Mouse (Mus musculus) intestine, embryonic 16.5 days (tissue): ENCODE measurements around the gene Olfr1419. TPM values are rescaled to one million over a fixed set of nuclear protein-coding genes. Genes with fewer than 3 reads are reported as not detected.

Experiments used
- ATAC-seq: fragments of 200-750 bp; cut with Nextera tagmentation; 2 replicates; pipeline ENCODE4 v1.8.0; 2017; ENCODE audit warnings: moderate TSS enrichment, moderate library complexity
- H3K27ac ChIP-seq: fragments of 300-500 bp; sonication (generic); 2 replicates; pipeline ENCODE4 v1.5.1; 2014; ENCODE audit warnings: mild to moderate bottlenecking, low read length
- H3K27me3 ChIP-seq: fragments of 300-500 bp; sonication (generic); replicated peaks from 2 replicates; pipeline ENCODE4 v1.6.1; 2014; ENCODE audit warnings: low read length, control low read depth, mixed read lengths; ENCODE audit not compliant: control insufficient read depth, insufficient read depth
- H3K36me3 ChIP-seq: fragments of 300-500 bp; sonication (generic); 2 replicates; pipeline ENCODE4 v1.6.1; 2014; ENCODE audit warnings: low read length, control low read depth; ENCODE audit not compliant: control insufficient read depth, insufficient read depth
- H3K4me1 ChIP-seq: fragments of 300-500 bp; sonication (generic); 2 replicates; pipeline ENCODE4 v1.6.1; 2014; ENCODE audit warnings: low read length, control low read depth, mixed read lengths; ENCODE audit not compliant: control insufficient read depth, insufficient read depth
- H3K4me2 ChIP-seq: fragments of 300-500 bp; sonication (generic); 2 replicates; pipeline ENCODE4 v1.6.1; 2014; ENCODE audit warnings: low read depth, low read length, control low read depth
- H3K4me3 ChIP-seq: fragments of 300-500 bp; sonication (generic); 2 replicates; pipeline ENCODE4 v1.5.1; 2014; ENCODE audit warnings: mild to moderate bottlenecking, low read length
- H3K9ac ChIP-seq: fragments of 300-500 bp; sonication (generic); 2 replicates; pipeline ENCODE4 v1.6.1; 2014; ENCODE audit warnings: low read depth, low read length
- H3K9me3 ChIP-seq: fragments of 300-500 bp; sonication (generic); 2 replicates; pipeline ENCODE4 v1.6.1; 2016; ENCODE audit warnings: low read length, control low read depth; ENCODE audit not compliant: control insufficient read depth
- WGBS: fragments of 180-500 bp; shearing (Covaris S2); extraction: QIAGEN DNeasy Blood & Tissue Kit; methylation state at CpG from one replicate; pipeline ENCODE4 v1.1.7; 2014; 5-methylcytosine and 5-hydroxymethylcytosine counted together
- microRNA-seq: library from miRNA; unstranded; fragments of <30 nt; microRNA quantifications from one replicate; pipeline ENCODE4, GENCODE M21; 2016
- polyA plus RNA-seq: library from polyadenylated mRNA; unstranded; fragments of >200 nt; fragmentation: Nextera tagmentation; extraction: Ambion mirVana; gene quantifications from 2 replicates; pipeline ENCODE4 v1.2.1, GENCODE M21; 2015

The Olfr1419 gene
- polyA plus RNA-seq, 1 experiment from 2014 or later: not detected

GRCm38 (mm10) chr19:11820211-11820610, 54.7 kb downstream of the Olfr1419 start:
- Histone ChIP-seq H3K27me3 (no peaks in the 10 kb centered on the region), H3K9ac (peak overlapping the region; percentile 88; the same call in 1 of the 2 replicates), H3K9me3 (no peaks in the 10 kb centered on the region), H3K27ac (peak overlapping the region; percentile 48), H3K4me2 (peak overlapping the region; percentile 67), H3K4me1 (peaks cover 15% of the 10 kb centered on the region), H3K4me3 (peak overlapping the region; percentile 78), H3K36me3 (no peaks in the 10 kb centered on the region)
- WGBS: 37% methylated on average over 6 of the region's 6 CpGs
- no peak for ATAC-seq

- H3K27me3 ChIP-seq: no peaks in the 10 kb centered on the region
- peak; percentile 73 for ATAC-seq
- under 1% methylated on average over 15 of the region's 15 CpGs for WGBS
- no peaks in the 10 kb centered on the region for H3K9me3 ChIP-seq
- peaks cover 19% of the 10 kb centered on the region for H3K4me1 ChIP-seq
- peak overlapping the region; percentile 88; the same call in 1 of the 2 replicates for H3K9ac ChIP-seq
- H3K36me3 ChIP-seq: no peaks in the 10 kb centered on the region
- peak overlapping the region; percentile 78 for H3K4me3 ChIP-seq
- H3K4me2 ChIP-seq: peak overlapping the region; percentile 67
- peak overlapping the region; percentile 80 for H3K27ac ChIP-seq
Observed at GRCm38 (mm10) chr19:11819800-11820199, 55.1 kb downstream of the Olfr1419 start.

- H3K9me3 ChIP-seq: no peaks in the 10 kb centered on the region
- under 1% methylated on average over 20 of the region's 20 CpGs for WGBS
- peak; percentile 2 for ATAC-seq
Observed at GRCm38 (mm10) chr19:11819143-11819700, 55.7 kb downstream of the Olfr1419 start, which contains the start of gene Stx3. TSS of gene Stx3 (minus strand) at chr19:11819403.

More at GRCm38 (mm10) chr19:11819143-11819700, 55.7 kb downstream of the Olfr1419 start, which contains the start of gene Stx3:
- no peaks in the 10 kb centered on the region for H3K27me3 ChIP-seq
- peak within 1 kb of the TSS; percentile 78 for H3K4me3 ChIP-seq
- H3K4me2 ChIP-seq: peak within 1 kb of the TSS; percentile 67
- H3K36me3 ChIP-seq: no peaks in the 10 kb centered on the region
- peaks cover 21% of the 10 kb centered on the region for H3K4me1 ChIP-seq
- H3K9ac ChIP-seq: peak within 1 kb of the TSS; percentile 88
- H3K27ac ChIP-seq: peak within 1 kb of the TSS; percentile 88

Small RNAs within 50 kb of the gene (microRNA-seq; reads per million reads assigned to microRNA genes)
- gene Mir6994: 5.0 reads per million, percentile 15 among the genes with 10 or more reads in this experiment

Other genes with a start within 250 kb of the Olfr1419 start
- 0.42 TPM in 1 of 2 replicates, not detected in the other for gene Ms4a3, start 234.3 kb downstream of the Olfr1419 start, polyA plus RNA-seq
- not detected in 2 replicates for gene Oosp2, start 214.5 kb downstream of the Olfr1419 start, polyA plus RNA-seq
- gene Oosp1, start 184.0 kb downstream of the Olfr1419 start, polyA plus RNA-seq: not detected in 2 replicates
- gene Oosp3, start 178.1 kb downstream of the Olfr1419 start, polyA plus RNA-seq: not detected in 2 replicates
- not detected in 2 replicates for gene Gif, start 127.6 kb downstream of the Olfr1419 start, polyA plus RNA-seq
- 56.3 and 62.2 TPM in 2 replicates for gene Mrpl16, start 104.7 kb downstream of the Olfr1419 start, polyA plus RNA-seq
- gene Stx3, start 55.7 kb downstream of the Olfr1419 start, polyA plus RNA-seq: 55.8 and 70.2 TPM in 2 replicates
- gene Olfr1417, start 35.9 kb downstream of the Olfr1419 start, polyA plus RNA-seq: not detected in 2 replicates
- not detected in 2 replicates for gene Olfr1418, start 14.0 kb downstream of the Olfr1419 start, polyA plus RNA-seq
- not detected in 2 replicates for gene Olfr1420, start 11.5 kb upstream of the Olfr1419 start, polyA plus RNA-seq
- 17.3 and 18.8 TPM in 2 replicates for gene Patl1, start 37.3 kb upstream of the Olfr1419 start, polyA plus RNA-seq
- 3.3 and 3.8 TPM in 2 replicates for gene Osbp, start 90.8 kb upstream of the Olfr1419 start, polyA plus RNA-seq
- gene Olfr1423, start 166.2 kb upstream of the Olfr1419 start, polyA plus RNA-seq: not detected in 2 replicates
- not detected in 2 replicates for gene Olfr1424, start 187.6 kb upstream of the Olfr1419 start, polyA plus RNA-seq
- not detected in 2 replicates for gene Olfr1425, start 202.6 kb upstream of the Olfr1419 start, polyA plus RNA-seq
- not detected in 2 replicates for gene Olfr1426, start 216.9 kb upstream of the Olfr1419 start, polyA plus RNA-seq
- not detected in 2 replicates for gene Olfr1427, start 228.2 kb upstream of the Olfr1419 start, polyA plus RNA-seq
- gene Olfr1428, start 240.8 kb upstream of the Olfr1419 start, polyA plus RNA-seq: not detected in 2 replicates
- gene Olfr76, start 248.1 kb upstream of the Olfr1419 start, polyA plus RNA-seq: not detected in 2 replicates